Mouse (Mus musculus): ENCODE measurements around the gene Olfr347. TPM values are rescaled to one million over a fixed set of nuclear protein-coding genes. Genes with fewer than 3 reads are reported as not detected.

Gene Olfr347
- total and polyA plus RNA-seq, 3 experiments, result not detected

GRCm38 (mm10) chr2:36783976-36784375 is 52.3 kb downstream of the Olfr347 start, which contains the start of gene Olfr348:
Gene Olfr348 (plus strand): TSS chr2:36784276.
- no peaks in the 10 kb centered on the region for H3K9me3 ChIP-seq (replicated peaks; ENCODE audit: low read length)
- no peak within 1 kb of the TSS for H3K4me2 ChIP-seq (ENCODE audit: insufficient read depth, low read depth, poor library complexity, severe bottlenecking)
- no peak within 1 kb of the TSS for H3K27ac ChIP-seq (ENCODE audit: insufficient read depth, low read depth)
- DNase-seq (ENCODE audit: extremely low read depth), result no peak
- H3K4me1 ChIP-seq (ENCODE audit: control insufficient read depth in 1 of 2, insufficient read depth in 2 of 2), result no peaks in the 10 kb centered on the region
- H3K36me3 ChIP-seq (replicated peaks in 1 of 2; ENCODE audit: control insufficient read depth in 1 of 2, insufficient read depth in 1 of 2, low read length in 1 of 2), result no peaks in the 10 kb centered on the region
- TF ChIP-seq MAZ (IDR thresholded peaks at IDR 0.05; ENCODE audit: low read depth, low read length) (no peak), MXI1 (IDR thresholded peaks at IDR 0.05; ENCODE audit: low read depth, low read length) (no peak), UBTF (IDR thresholded peaks at IDR 0.05; ENCODE audit: low read depth, low read length) (no peak), IRF4 (IDR thresholded peaks at IDR 0.05; ENCODE audit: low read depth, low read length) (no peak), RCOR1 (conservative IDR thresholded peaks at IDR 0.05; ENCODE audit: low read depth, low read length) (no peak), ELF1 (IDR thresholded peaks at IDR 0.05; ENCODE audit: low read depth, low read length) (no peak), ZNF384 (IDR thresholded peaks at IDR 0.05; ENCODE audit: low read depth, low read length) (no peak), POLR2A (IDR thresholded peaks at IDR 0.05; ENCODE audit: low read depth, low read length) (no peak), EP300 (IDR thresholded peaks at IDR 0.05; ENCODE audit: low read length) (no peak), ETS1 (conservative IDR thresholded peaks at IDR 0.05; ENCODE audit: low read depth, low read length) (no peak), USF1 (IDR thresholded peaks at IDR 0.05; ENCODE audit: low read depth, low read length) (no peak)
- dilution Hi-C loops (cut with MboI; ENCODE audit: extremely low pct_ligation_motif_present, extremely low pct_unique_long_range_greater_than_20kb, low sequenced_read_pairs) (no loop called here), in situ Hi-C loops (cut with MboI; ENCODE audit: low pct_ligation_motif_present, low pct_unique_long_range_greater_than_20kb, low sequenced_read_pairs) (no loop called here)
- no peak within 1 kb of the TSS for H3K4me3 ChIP-seq (replicated peaks in 1 of 3; ENCODE audit: low read depth in 2 of 3, low read length in 2 of 3, poor library complexity in 1 of 3)
- H3K27me3 ChIP-seq (replicated peaks), result peaks cover 31% of the 10 kb centered on the region
- no peaks in the 10 kb centered on the region for H3K79me2 ChIP-seq (replicated peaks; ENCODE audit: control insufficient read depth, extremely low read depth, insufficient read depth, poor library complexity, severe bottlenecking)
- H3K9ac ChIP-seq (ENCODE audit: insufficient read depth, low read depth), result no peak within 1 kb of the TSS

Other genes with a start within 250 kb of the Olfr347 start
- gene Olfr341, start 249.4 kb upstream of the Olfr347 start, total RNA-seq (2012; rRNA removed), result not detected in 2 replicates
- gene Olfr341, start 249.4 kb upstream of the Olfr347 start, total RNA-seq (2014; rRNA removed), result not detected in 2 replicates
- gene Olfr341, start 249.4 kb upstream of the Olfr347 start, polyA plus RNA-seq (2012; ENCODE audit: insufficient read length, low read depth), result not detected in 2 replicates
- not detected in 2 replicates for gene Olfr342, start 206.9 kb upstream of the Olfr347 start, total RNA-seq (2012; rRNA removed)
- gene Olfr342, start 206.9 kb upstream of the Olfr347 start, total RNA-seq (2014; rRNA removed), result not detected in 2 replicates
- gene Olfr342, start 206.9 kb upstream of the Olfr347 start, polyA plus RNA-seq (2012; ENCODE audit: insufficient read length, low read depth), result not detected in 2 replicates
- not detected in 2 replicates for gene Olfr344, start 165.2 kb upstream of the Olfr347 start, total RNA-seq (2012; rRNA removed)
- not detected in 2 replicates for gene Olfr344, start 165.2 kb upstream of the Olfr347 start, total RNA-seq (2014; rRNA removed)
- not detected in 2 replicates for gene Olfr344, start 165.2 kb upstream of the Olfr347 start, polyA plus RNA-seq (2012; ENCODE audit: insufficient read length, low read depth)
- not detected in 2 replicates for gene Olfr345, start 91.9 kb upstream of the Olfr347 start, total RNA-seq (2012; rRNA removed)
- not detected in 2 replicates for gene Olfr345, start 91.9 kb upstream of the Olfr347 start, total RNA-seq (2014; rRNA removed)
- gene Olfr345, start 91.9 kb upstream of the Olfr347 start, polyA plus RNA-seq (2012; ENCODE audit: insufficient read length, low read depth), result not detected in 2 replicates
- gene Olfr346, start 46.1 kb upstream of the Olfr347 start, total RNA-seq (2012; rRNA removed), result not detected in 2 replicates
- not detected in 2 replicates for gene Olfr346, start 46.1 kb upstream of the Olfr347 start, total RNA-seq (2014; rRNA removed)
- not detected in 2 replicates for gene Olfr346, start 46.1 kb upstream of the Olfr347 start, polyA plus RNA-seq (2012; ENCODE audit: insufficient read length, low read depth)
- gene Olfr348, start 52.4 kb downstream of the Olfr347 start, total RNA-seq (2012; rRNA removed), result not detected in 2 replicates
- gene Olfr348, start 52.4 kb downstream of the Olfr347 start, total RNA-seq (2014; rRNA removed), result not detected in 2 replicates
- gene Olfr348, start 52.4 kb downstream of the Olfr347 start, polyA plus RNA-seq (2012; ENCODE audit: insufficient read length, low read depth), result not detected in 2 replicates
- not detected in 2 replicates for gene Olfr50, start 58.6 kb downstream of the Olfr347 start, total RNA-seq (2012; rRNA removed)
- gene Olfr50, start 58.6 kb downstream of the Olfr347 start, total RNA-seq (2014; rRNA removed), result not detected in 2 replicates
- gene Olfr50, start 58.6 kb downstream of the Olfr347 start, polyA plus RNA-seq (2012; ENCODE audit: insufficient read length, low read depth), result not detected in 2 replicates
- not detected in 2 replicates for gene Olfr3, start 85.1 kb downstream of the Olfr347 start, total RNA-seq (2012; rRNA removed)
- gene Olfr3, start 85.1 kb downstream of the Olfr347 start, total RNA-seq (2014; rRNA removed), result not detected in 2 replicates
- not detected in 2 replicates for gene Olfr3, start 85.1 kb downstream of the Olfr347 start, polyA plus RNA-seq (2012; ENCODE audit: insufficient read length, low read depth)
- gene Olfr350, start 114.4 kb downstream of the Olfr347 start, total RNA-seq (2012; rRNA removed), result not detected in 2 replicates
- not detected in 2 replicates for gene Olfr350, start 114.4 kb downstream of the Olfr347 start, total RNA-seq (2014; rRNA removed)
- not detected in 2 replicates for gene Olfr350, start 114.4 kb downstream of the Olfr347 start, polyA plus RNA-seq (2012; ENCODE audit: insufficient read length, low read depth)
- gene Olfr351, start 130.8 kb downstream of the Olfr347 start, total RNA-seq (2012; rRNA removed), result not detected in 2 replicates
- not detected in 2 replicates for gene Olfr351, start 130.8 kb downstream of the Olfr347 start, total RNA-seq (2014; rRNA removed)
- gene Olfr351, start 130.8 kb downstream of the Olfr347 start, polyA plus RNA-seq (2012; ENCODE audit: insufficient read length, low read depth), result not detected in 2 replicates
- not detected in 2 replicates for gene Olfr352, start 136.6 kb downstream of the Olfr347 start, total RNA-seq (2012; rRNA removed)
- not detected in 2 replicates for gene Olfr352, start 136.6 kb downstream of the Olfr347 start, total RNA-seq (2014; rRNA removed)
- not detected in 2 replicates for gene Olfr352, start 136.6 kb downstream of the Olfr347 start, polyA plus RNA-seq (2012; ENCODE audit: insufficient read length, low read depth)
- gene Olfr353, start 161.0 kb downstream of the Olfr347 start, total RNA-seq (2012; rRNA removed), result not detected in 2 replicates
- gene Olfr353, start 161.0 kb downstream of the Olfr347 start, total RNA-seq (2014; rRNA removed), result not detected in 2 replicates
- gene Olfr353, start 161.0 kb downstream of the Olfr347 start, polyA plus RNA-seq (2012; ENCODE audit: insufficient read length, low read depth), result not detected in 2 replicates
- gene Olfr354, start 173.8 kb downstream of the Olfr347 start, total RNA-seq (2012; rRNA removed), result not detected in 2 replicates
- gene Olfr354, start 173.8 kb downstream of the Olfr347 start, total RNA-seq (2014; rRNA removed), result not detected in 2 replicates
- not detected in 2 replicates for gene Olfr354, start 173.8 kb downstream of the Olfr347 start, polyA plus RNA-seq (2012; ENCODE audit: insufficient read length, low read depth)
- gene Olfr355, start 197.0 kb downstream of the Olfr347 start, total RNA-seq (2012; rRNA removed), result not detected in 2 replicates
- gene Olfr355, start 197.0 kb downstream of the Olfr347 start, total RNA-seq (2014; rRNA removed), result not detected in 2 replicates
- gene Olfr355, start 197.0 kb downstream of the Olfr347 start, polyA plus RNA-seq (2012; ENCODE audit: insufficient read length, low read depth), result not detected in 2 replicates
- not detected in 2 replicates for gene Olfr356, start 205.2 kb downstream of the Olfr347 start, total RNA-seq (2012; rRNA removed)
- not detected in 2 replicates for gene Olfr356, start 205.2 kb downstream of the Olfr347 start, total RNA-seq (2014; rRNA removed)
- gene Olfr356, start 205.2 kb downstream of the Olfr347 start, polyA plus RNA-seq (2012; ENCODE audit: insufficient read length, low read depth), result not detected in 2 replicates

All from CH12.LX (cell line).